Mouse (Mus musculus) stomach, postnatal 0 days (tissue): ENCODE measurements around the gene Polr3h.

Experiments used
- CTCF ChIP-seq: IDR thresholded peaks from 2 replicates; pipeline ENCODE4 v1.5.1; 2016; ENCODE audit warnings: antibody characterized with exemption, low read depth, mild to moderate bottlenecking, moderate library complexity
- EP300 ChIP-seq: optimal IDR thresholded peaks from 2 replicates; pipeline ENCODE3; 2016; ENCODE audit warnings: antibody characterized with exemption

- TF ChIP-seq CTCF (no peak), EP300 (no peak)
These were observed 76.9 kb downstream of the Polr3h start for GRCm38 (mm10) chr15:81849104-81849503.
